Mouse (Mus musculus) right cerebral cortex, adult 18-20 months (tissue): ENCODE results near the gene Kansl2.
"Not testable (repeated sequence)": the region's sequence is repeated elsewhere in the genome, so short reads cannot be mapped to it uniquely, and the experiment has no call there.

ENCODE experiments used
- DNase-seq: peaks from one replicate; pipeline ENCODE4 v3.0.0; 2022; ENCODE audit warnings: mixed read lengths

The Kansl2 gene

DNA sequence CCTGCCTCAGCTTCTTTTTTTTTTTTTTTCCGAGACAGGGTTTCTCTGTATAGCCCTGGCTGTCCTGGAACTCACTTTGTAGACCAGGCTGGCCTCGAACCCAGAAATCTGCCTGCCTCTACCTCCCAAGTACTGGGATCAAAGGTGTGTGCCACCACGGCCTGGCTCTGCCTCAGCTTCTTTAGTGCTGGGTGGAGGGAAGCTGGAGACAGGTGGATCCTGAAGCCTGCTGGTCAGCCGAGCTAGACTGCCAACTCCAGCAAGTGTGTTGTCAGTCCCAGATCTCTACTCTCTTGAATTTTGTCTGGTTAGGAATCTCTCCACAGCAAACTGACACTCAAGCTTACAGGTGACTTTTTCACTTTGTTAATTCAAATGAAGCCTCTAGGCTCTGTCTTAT lies 1.9 kb upstream of the Kansl2 start:
- DNase-seq: no peak

DNA sequence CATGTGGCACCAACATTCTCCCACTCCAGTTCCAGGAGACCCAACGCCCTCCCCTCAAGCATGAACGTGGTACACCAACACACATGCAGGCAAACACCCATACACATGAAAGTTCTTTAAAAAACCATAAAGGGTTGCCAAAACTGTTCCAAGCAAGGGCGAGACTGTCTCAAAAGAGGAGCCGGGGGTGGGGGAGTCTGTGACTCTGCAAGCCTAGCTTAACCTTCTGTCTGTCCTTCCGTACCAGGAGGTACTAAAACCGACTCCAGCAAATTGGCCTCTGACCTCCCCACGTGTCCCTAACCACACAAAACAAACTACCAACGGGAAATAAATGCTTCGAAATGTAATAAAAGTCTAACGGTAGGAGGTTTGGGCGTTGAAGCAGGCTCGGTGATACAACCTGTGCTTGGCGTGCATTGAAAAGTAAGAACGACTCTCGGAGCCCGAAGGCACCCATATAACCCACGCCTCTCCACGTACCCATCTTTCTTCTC lies 981 bp downstream of the Kansl2 start:
- DNase-seq: no peak

DNA sequence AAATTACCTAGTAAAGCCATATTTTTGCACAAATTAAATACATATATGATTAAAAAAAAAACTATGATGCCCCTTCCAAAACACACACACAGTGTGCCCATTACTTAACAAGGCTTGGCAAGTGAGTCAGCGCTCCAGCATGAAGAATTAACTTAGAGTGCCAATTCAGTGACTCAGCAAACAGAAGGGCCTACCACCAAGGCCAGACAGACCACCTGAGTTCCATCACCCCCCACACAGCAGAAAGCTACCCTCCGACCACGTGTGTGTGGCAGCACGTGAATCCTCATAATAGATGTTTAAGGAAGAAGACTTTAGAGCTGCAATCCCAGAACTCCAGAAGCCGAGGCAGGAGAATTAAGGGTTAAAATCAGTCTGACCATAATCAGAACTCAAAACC lies 1.8 kb downstream of the Kansl2 start:
- no peak for DNase-seq

DNA sequence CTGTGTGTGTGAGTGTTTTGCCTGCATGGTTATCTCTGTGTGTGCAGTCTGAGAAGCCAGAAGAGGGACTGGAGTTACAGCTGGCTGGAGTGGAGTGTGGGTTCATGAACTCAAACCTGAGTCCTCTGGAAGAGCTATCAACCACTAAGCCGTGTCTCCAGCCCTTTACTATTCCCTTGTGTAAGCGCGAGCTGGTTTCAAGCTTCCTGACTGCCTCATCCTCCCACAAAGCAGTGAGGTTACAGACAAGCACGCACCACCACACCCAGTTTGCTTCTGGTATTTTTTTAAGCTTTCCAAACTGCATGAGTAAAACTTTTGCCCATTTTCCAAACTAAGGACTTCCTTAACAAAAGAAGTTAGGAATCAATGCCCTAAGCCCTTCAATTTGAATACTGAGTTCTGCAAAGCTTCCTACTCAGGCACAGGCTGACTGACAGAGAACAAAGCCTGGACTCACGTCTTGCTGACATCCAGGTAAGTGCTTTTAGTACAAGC lies 5.9 kb downstream of the Kansl2 start:
- no peak for DNase-seq

- DNase-seq: no peak
These were observed 6.8 kb downstream of the Kansl2 start for GRCm38 (mm10) chr15:98527056-98527771.

GRCm38 (mm10) chr15:98526057-98526456 lies 8.0 kb downstream of the Kansl2 start:
- DNase-seq: no peak

GRCm38 (mm10) chr15:98521245-98521644 lies 12.8 kb downstream of the Kansl2 start:
- DNase-seq: no peak

GRCm38 (mm10) chr15:98517380-98518355 lies 16.4 kb downstream of the Kansl2 start:
- peak; percentile 46 for DNase-seq

DNA sequence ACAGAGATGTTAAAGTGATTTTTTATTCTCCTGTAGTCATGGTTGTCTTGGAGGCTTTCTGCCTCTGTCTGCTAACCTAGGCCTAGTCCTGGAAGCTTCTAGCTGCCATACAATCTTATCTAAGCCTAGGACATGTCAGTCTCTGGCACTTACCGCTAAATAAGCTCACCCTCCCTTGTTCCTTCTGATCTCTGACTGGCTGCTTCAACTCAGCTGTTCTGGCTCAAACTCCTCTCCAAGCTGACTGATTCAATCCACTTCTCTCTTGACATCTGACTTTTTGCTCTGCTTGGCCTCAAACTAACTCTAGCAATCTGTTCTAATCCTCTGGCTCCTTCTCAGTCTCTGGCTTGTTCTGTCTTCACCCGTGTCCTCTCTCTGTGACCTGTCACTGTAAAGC lies 19.2 kb downstream of the Kansl2 start:
- not testable (repeated sequence) for DNase-seq

GRCm38 (mm10) chr15:98514146-98514545 lies 19.9 kb downstream of the Kansl2 start:
- no peak for DNase-seq

GRCm38 (mm10) chr15:98513676-98514075 lies 20.4 kb downstream of the Kansl2 start:
- not testable (repeated sequence) for DNase-seq

GRCm38 (mm10) chr15:98512799-98513321 lies 21.2 kb downstream of the Kansl2 start:
- peak; percentile 46 for DNase-seq

DNA sequence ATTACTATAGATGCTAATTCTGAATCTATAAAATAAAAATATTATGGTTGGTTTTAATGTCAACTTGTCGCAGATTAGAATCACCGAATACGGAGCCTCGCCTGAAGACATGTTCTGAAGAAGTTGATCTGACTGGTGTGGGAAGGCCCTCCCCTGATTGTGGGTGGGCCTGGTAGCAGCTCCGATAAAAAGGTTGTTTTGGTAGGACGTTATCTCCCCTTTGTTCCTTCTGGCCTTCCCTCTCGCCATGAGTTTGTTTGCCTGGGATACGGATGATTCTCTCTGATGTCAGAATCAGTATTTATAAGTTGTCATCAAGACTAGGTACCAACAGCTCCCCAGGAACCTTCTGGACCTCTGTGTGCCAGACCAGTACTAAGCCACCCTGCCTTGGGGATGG lies 21.8 kb downstream of the Kansl2 start:
- no peak for DNase-seq

- DNase-seq: no peak
These were observed 22.6 kb downstream of the Kansl2 start for GRCm38 (mm10) chr15:98511386-98511928.

DNA sequence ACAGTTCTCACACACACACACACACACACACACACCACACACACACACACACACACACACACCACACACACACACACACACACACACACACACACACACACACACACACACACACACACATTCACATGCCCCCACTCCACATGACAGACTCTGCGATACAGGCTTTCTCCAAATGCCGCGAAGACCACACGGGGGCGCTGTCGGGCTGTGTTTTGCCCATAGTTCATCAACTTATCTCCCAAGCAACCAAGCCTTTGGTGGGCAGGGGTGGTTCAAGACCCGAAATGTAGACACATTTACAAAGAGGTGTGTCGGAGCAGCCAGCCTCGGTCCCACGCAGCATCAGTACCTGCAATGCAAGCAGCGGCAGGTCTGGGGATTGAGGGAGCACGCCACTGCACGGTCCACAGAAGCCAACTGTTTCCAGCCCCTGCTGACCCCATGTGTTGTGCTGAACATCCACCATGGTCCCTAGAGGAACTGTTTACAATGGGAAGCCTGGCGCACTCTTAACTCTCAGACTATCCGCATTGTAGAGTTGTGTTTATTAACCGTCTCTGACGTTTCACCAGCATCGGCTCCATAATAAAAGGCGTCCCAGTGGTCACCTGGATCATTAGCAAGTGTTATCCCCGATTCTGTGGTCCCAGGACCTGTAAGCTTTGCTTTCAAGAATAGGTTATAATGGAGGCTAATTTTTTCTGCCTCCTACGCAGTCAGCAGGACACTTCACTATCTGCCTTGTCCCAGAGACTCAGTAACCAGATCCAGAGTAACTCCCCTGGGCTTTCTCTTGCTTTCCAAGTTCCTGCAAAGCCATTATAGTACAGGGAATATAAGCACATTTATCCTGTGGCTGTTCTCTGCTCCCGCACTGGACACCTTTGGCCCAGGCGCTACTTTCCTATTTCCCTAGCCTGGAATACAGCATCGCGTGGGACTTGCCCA lies 23.4 kb downstream of the Kansl2 start:
- peak; percentile 52 for DNase-seq

DNA sequence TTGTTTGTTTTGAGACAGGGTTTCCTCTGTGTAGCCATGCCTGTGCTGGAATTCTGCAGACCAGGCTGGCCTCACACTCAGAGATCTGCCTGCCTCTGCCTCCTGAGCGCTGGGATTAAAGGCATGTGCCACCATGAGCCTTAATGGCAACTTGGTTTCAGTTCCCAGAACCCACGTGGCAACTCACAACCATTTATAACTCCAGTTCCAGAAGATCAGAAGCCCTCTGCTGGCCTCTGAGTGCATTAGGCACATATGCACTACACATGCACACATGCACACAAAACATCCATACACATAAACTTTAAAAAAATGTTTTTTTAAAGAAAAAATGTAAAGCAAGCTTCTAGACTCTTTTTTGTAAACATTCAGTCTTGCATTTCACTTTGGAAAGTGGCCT lies 24.7 kb downstream of the Kansl2 start:
- no peak for DNase-seq

- no peak for DNase-seq
These were observed 26.7 kb downstream of the Kansl2 start for GRCm38 (mm10) chr15:98507321-98507720.

- DNase-seq: no peak
These were observed 27.7 kb downstream of the Kansl2 start for GRCm38 (mm10) chr15:98506253-98506957.

DNA sequence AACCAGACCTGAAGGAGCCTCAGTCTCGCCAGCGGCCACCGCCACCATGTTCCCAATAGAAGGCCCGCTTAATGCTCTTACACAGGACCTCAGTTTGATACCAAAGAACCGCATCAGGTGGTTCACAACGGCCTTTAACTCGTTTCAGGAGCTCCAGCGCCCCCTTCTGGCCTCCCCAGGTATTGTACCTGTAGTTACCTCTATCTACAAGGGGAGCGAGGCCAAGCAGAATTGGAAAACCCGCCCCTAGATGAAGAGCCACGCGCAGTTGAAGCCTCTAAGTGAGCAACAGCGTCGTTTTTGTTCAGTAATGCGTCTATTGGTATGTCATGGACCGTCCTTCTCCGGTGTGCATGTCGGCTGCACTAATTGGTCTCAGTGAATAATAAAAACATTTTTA lies 29.6 kb downstream of the Kansl2 start:
- no peak for DNase-seq

DNA sequence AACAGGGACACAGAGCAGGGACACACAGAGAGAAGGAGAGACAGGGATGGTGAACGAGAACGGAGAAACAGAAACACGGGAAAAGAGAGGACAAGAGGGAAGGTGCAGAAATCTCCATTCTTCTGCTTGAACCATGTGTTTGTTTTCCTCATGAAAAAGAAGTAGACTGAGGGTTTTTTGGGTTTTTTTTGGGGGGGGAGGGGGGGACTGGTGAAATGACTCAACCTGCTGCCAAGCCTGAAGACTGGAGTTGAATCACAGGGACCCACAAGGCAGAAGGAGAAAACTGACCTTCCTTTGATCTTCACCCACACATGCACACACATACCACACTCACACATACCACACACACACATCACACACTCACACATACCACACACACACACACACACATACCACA lies 30.7 kb downstream of the Kansl2 start:
- no peak for DNase-seq

- DNase-seq: no peak
These were observed 36.4 kb downstream of the Kansl2 start for GRCm38 (mm10) chr15:98497631-98498030.
